Mouse (Mus musculus) olfactory bulb, adult 2 months (tissue): ENCODE results near the gene Psma7.

Source experiments
- CTCF ChIP-seq: fragments of 200-500 bp; IDR thresholded peaks from 2 replicates; pipeline ENCODE4 v1.5.1; 2012; ENCODE audit warnings: low read depth, mild to moderate bottlenecking, low read length, moderate library complexity; ENCODE audit not compliant: insufficient read depth
- POLR2A ChIP-seq: fragments of 200-500 bp; IDR thresholded peaks from 2 replicates; pipeline ENCODE4 v1.6.1; 2012; ENCODE audit warnings: mild to moderate bottlenecking, low read depth, low read length, moderate library complexity; ENCODE audit not compliant: insufficient read depth

DNA sequence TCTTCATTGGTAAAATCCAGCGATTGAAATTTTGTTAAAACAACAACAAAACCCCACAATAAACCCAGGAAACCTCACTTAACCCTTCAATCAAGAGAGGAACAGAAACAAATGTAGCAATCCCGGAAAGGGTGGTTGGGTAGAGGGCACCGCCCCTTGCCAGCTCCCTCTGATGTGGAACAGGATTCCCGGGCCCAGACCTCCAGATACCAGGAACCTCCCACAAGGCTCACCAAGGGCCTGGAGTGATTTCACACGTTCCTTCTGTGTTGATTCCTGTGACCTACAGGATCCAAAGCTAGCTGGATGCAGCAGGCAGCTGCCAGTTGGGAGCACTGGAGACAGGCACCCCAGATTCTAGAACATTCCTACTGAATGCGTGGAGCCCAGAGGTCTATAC, 1.8 kb downstream of the Psma7 start:
- no peak for TF ChIP-seq POLR2A
- no peak for TF ChIP-seq CTCF
